In genomic region chr7:99980132-99980591, GRCm38 (mm10) we compare ENCODE assay signal across 8 mouse cellular contexts. TPM values are rescaled to one million over a fixed set of nuclear protein-coding genes. Genes with fewer than 3 reads are reported as not detected.
DNase-seq lines count a peak whose midpoint lies in the region; ATAC-seq and TF ChIP-seq lines count a peak whose summit lies in the region.

Gene Rnf169, minus strand, starts transcription at chr7:99980448.

- H3K36me3 ChIP-seq in G1E (replicated peaks) = peaks cover 13% of the 10 kb centered on the region
- H3K36me3 ChIP-seq in forebrain, embryonic 16.5 days (ENCODE audit: control insufficient read depth, insufficient read depth) = no peaks in the 10 kb centered on the region
- no peaks in the 10 kb centered on the region for H3K36me3 ChIP-seq in lung, embryonic 16.5 days (ENCODE audit: control insufficient read depth, insufficient read depth, low read length)

- WGBS in forebrain, embryonic 16.5 days = under 1% methylated on average over 53 of the region's 55 CpGs
- under 1% methylated on average over 55 of the region's 55 CpGs for WGBS in lung, embryonic 16.5 days

- H3K4me2 ChIP-seq in forebrain, embryonic 16.5 days (ENCODE audit: low read length) = peak within 1 kb of the TSS; percentile 67
- H3K4me2 ChIP-seq in lung, embryonic 16.5 days (ENCODE audit: low read depth, low read length) = peak within 1 kb of the TSS; percentile 53

- peak within 1 kb of the TSS; percentile 96 for H3K9ac ChIP-seq in forebrain, embryonic 16.5 days (replicated peaks; ENCODE audit: low read depth, low read length)
- peak within 1 kb of the TSS; percentile 99 for H3K9ac ChIP-seq in lung, embryonic 16.5 days (ENCODE audit: low read length)

- TF ChIP-seq CTCF in G1E (IDR thresholded peaks at IDR 0.05; ENCODE audit: low read depth, low read length) = no peak

- peaks cover 22% of the 10 kb centered on the region for H3K4me1 ChIP-seq in G1E (ENCODE audit: insufficient read depth, low read depth, low read length)
- H3K4me1 ChIP-seq in forebrain, embryonic 16.5 days (replicated peaks; ENCODE audit: control insufficient read depth, insufficient read depth, low read length) = peaks cover 15% of the 10 kb centered on the region
- peaks cover 16% of the 10 kb centered on the region for H3K4me1 ChIP-seq in lung, embryonic 16.5 days (replicated peaks; ENCODE audit: control insufficient read depth, insufficient read depth, low read length)

- peaks cover 27% of the 10 kb centered on the region for H3K27me3 ChIP-seq in G1E (ENCODE audit: insufficient read depth, low read length)
- no peaks in the 10 kb centered on the region for H3K27me3 ChIP-seq in forebrain, embryonic 16.5 days (replicated peaks; ENCODE audit: control insufficient read depth, insufficient read depth, low read length)
- no peaks in the 10 kb centered on the region for H3K27me3 ChIP-seq in lung, embryonic 16.5 days (ENCODE audit: control insufficient read depth, insufficient read depth, low read depth, low read length)

- peak within 1 kb of the TSS; percentile 94 for H3K4me3 ChIP-seq in G1E (ENCODE audit: low read depth, low read length)
- H3K4me3 ChIP-seq in forebrain, embryonic 16.5 days (replicated peaks; ENCODE audit: low read length) = peak within 1 kb of the TSS; percentile 99
- peak within 1 kb of the TSS; percentile 74 for H3K4me3 ChIP-seq in lung, embryonic 16.5 days (ENCODE audit: low read length)

- no peaks in the 10 kb centered on the region for H3K9me3 ChIP-seq in G1E (replicated peaks)
- H3K9me3 ChIP-seq in forebrain, embryonic 16.5 days (ENCODE audit: control insufficient read depth, low read length) = no peaks in the 10 kb centered on the region
- H3K9me3 ChIP-seq in lung, embryonic 16.5 days (ENCODE audit: control insufficient read depth, low read length) = no peaks in the 10 kb centered on the region

- peak; percentile 83 for DNase-seq in G1E (ENCODE audit: low spot score)
- peak; percentile 91 to 97 for DNase-seq in cerebellum, adult 18-20 months
- peak; percentile 92 for DNase-seq in heart, postnatal 4 days
- peak; percentile 74 for DNase-seq in layer of hippocampus, adult 9-10 months (ENCODE audit: low spot score)
- DNase-seq in ovary, postnatal 10 days (ENCODE audit: low spot score) = peak; percentile 73
- peak; percentile 81 to 86 for DNase-seq in thymus, postnatal 10 days (ENCODE audit: low spot score in 2 of 2)

- H3K27ac ChIP-seq in forebrain, embryonic 16.5 days (ENCODE audit: low read length) = peak within 1 kb of the TSS; percentile 94
- peak within 1 kb of the TSS; percentile 95 for H3K27ac ChIP-seq in lung, embryonic 16.5 days (ENCODE audit: low read length)

- peak; percentile 93 for ATAC-seq in G1E (ENCODE audit: extremely low read depth, insufficient number of reproducible peaks, low FRiP score, poor library complexity, severe bottlenecking)
- ATAC-seq in forebrain, embryonic 16.5 days = peak; percentile 98
- peak; percentile 97 for ATAC-seq in lung, embryonic 16.5 days (ENCODE audit: low read depth)

RNA-seq across cellular contexts. Expression of gene Rnf169, which starts in this region (rescaled TPM):
- total RNA-seq in G1E (2014; fragmentation: Nextera tagmentation) (30.4 TPM in 2 replicates), G1E (2017) (13.5 and 13.8 TPM in 2 replicates)
- polyA plus RNA-seq in G1E (2012) = 4.1 and 4.8 TPM in 2 replicates
- 5.5 TPM in 2 replicates for polyA plus RNA-seq in forebrain, embryonic 16.5 days (2015; fragmentation: Nextera tagmentation; extraction: Ambion mirVana)
- 10 to 100 TPM; 16.1 to 16.9 TPM for total RNA-seq in heart, postnatal 4 days (2021)
- polyA plus RNA-seq in lung, embryonic 16.5 days (2015; fragmentation: Nextera tagmentation; extraction: Ambion mirVana) = 4.4 and 5.2 TPM in 2 replicates

Comparison
In these comparisons a context has a peak if more than half of its experiments do, and no peak if none do; other contexts are left out.
1. Peak in every context shown above with its lines: DNase-seq, ATAC-seq, H3K4me3 ChIP-seq and H3K27ac ChIP-seq.